Mouse (Mus musculus) CH12.LX (cell line): ENCODE data around the gene Ptges. TPM values are rescaled to one million over a fixed set of nuclear protein-coding genes. Genes with fewer than 3 reads are reported as not detected.

Experiments
- DNase-seq: peaks from one replicate; pipeline ENCODE4 v3.0.0-alpha.2; 2013; ENCODE audit errors: extremely low read depth
- H3K27ac ChIP-seq: 2 replicates; pipeline ENCODE4 v1.5.1; 2012; ENCODE audit warnings: low read depth, mild to moderate bottlenecking, control low read depth, moderate library complexity; ENCODE audit not compliant: insufficient read depth
- H3K27me3 ChIP-seq: replicated peaks from 2 replicates; pipeline ENCODE3; 2012; ENCODE audit warnings: inconsistent platforms
- H3K36me3 ChIP-seq, 2 experiments: replicated peaks in 1 of 2; 2 replicates each; pipeline versions ENCODE3 to v1.6.1; 2012; ENCODE audit warnings: inconsistent platforms in 1 of 2, low read length in 1 of 2, mild to moderate bottlenecking in 1 of 2, mixed read lengths in 1 of 2, moderate library complexity in 1 of 2; ENCODE audit not compliant: control insufficient read depth in 1 of 2, insufficient read depth in 1 of 2
- H3K4me1 ChIP-seq, 2 experiments: 2 replicates each; pipeline ENCODE4 v1.6.1; 2012; ENCODE audit warnings: inconsistent platforms in 1 of 2, moderate library complexity in 1 of 2; ENCODE audit not compliant: insufficient read depth in 2 of 2, control insufficient read depth in 1 of 2
- H3K4me2 ChIP-seq: 2 replicates; pipeline ENCODE4 v1.6.1; 2012; ENCODE audit warnings: low read depth, mild to moderate bottlenecking, control low read depth; ENCODE audit not compliant: poor library complexity, insufficient read depth, severe bottlenecking
- H3K4me3 ChIP-seq, 3 experiments: fragments of 150-350 bp in 1 of 3; sonication (generic) in 1 of 3; replicated peaks in 1 of 3; 2 replicates each; pipeline versions ENCODE3 to v1.5.1; 2011 to 2012; ENCODE audit warnings: low read depth in 2 of 3, low read length in 2 of 3, mild to moderate bottlenecking in 2 of 3, moderate library complexity in 2 of 3, control low read depth in 1 of 3, improper control_type of control experiment in 1 of 3, inconsistent platforms in 1 of 3, mixed read lengths in 1 of 3; ENCODE audit not compliant: poor library complexity in 1 of 3
- H3K79me2 ChIP-seq: replicated peaks from 2 replicates; pipeline ENCODE4 v1.6.1; 2012; ENCODE audit warnings: mild to moderate bottlenecking, moderate library complexity; ENCODE audit not compliant: control insufficient read depth, poor library complexity, insufficient read depth, severe bottlenecking; ENCODE audit errors: extremely low read depth
- H3K9ac ChIP-seq: 2 replicates; pipeline ENCODE4 v1.6.1; 2012; ENCODE audit warnings: low read depth, mild to moderate bottlenecking, control low read depth, moderate library complexity; ENCODE audit not compliant: insufficient read depth
- H3K9me3 ChIP-seq: replicated peaks from 2 replicates; pipeline ENCODE3; 2012; ENCODE audit warnings: low read length, inconsistent platforms, mixed read lengths
- BHLHE40 ChIP-seq: IDR thresholded peaks from 2 replicates; pipeline ENCODE4 v1.6.1; 2011; ENCODE audit warnings: mild to moderate bottlenecking, low read depth, low read length, improper control_type of control experiment
- CHD2 ChIP-seq: IDR thresholded peaks from 2 replicates; pipeline ENCODE4 v1.6.1; 2011; ENCODE audit warnings: low read length, improper control_type of control experiment
- ELF1 ChIP-seq: IDR thresholded peaks from 2 replicates; pipeline ENCODE4 v1.6.1; 2014; ENCODE audit warnings: low read depth, mild to moderate bottlenecking, inconsistent platforms, low read length, improper control_type of control experiment
- EP300 ChIP-seq: IDR thresholded peaks from 2 replicates; pipeline ENCODE4 v1.6.1; 2011; ENCODE audit warnings: low read length, improper control_type of control experiment
- ETS1 ChIP-seq: conservative IDR thresholded peaks from 2 replicates; pipeline ENCODE4 v1.6.1; 2012; ENCODE audit warnings: low read depth, mild to moderate bottlenecking, inconsistent platforms, low read length, improper control_type of control experiment, moderate library complexity
- GABPA ChIP-seq: IDR thresholded peaks from 2 replicates; pipeline ENCODE4 v1.6.1; 2012; ENCODE audit warnings: low read depth, low read length, improper control_type of control experiment, inconsistent platforms; ENCODE audit not compliant: insufficient replicate concordance
- HCFC1 ChIP-seq: IDR thresholded peaks from 2 replicates; pipeline ENCODE4 v1.6.1; 2012; ENCODE audit warnings: low read depth, mild to moderate bottlenecking, inconsistent platforms, low read length, improper control_type of control experiment
- JUND ChIP-seq: conservative IDR thresholded peaks from 2 replicates; pipeline ENCODE4 v1.6.1; 2011; ENCODE audit warnings: low read depth, low read length, improper control_type of control experiment
- KAT2A ChIP-seq: IDR thresholded peaks from 2 replicates; pipeline ENCODE4 v1.6.1; 2012; ENCODE audit warnings: low read length, improper control_type of control experiment, inconsistent platforms; ENCODE audit not compliant: insufficient replicate concordance
- MAFK ChIP-seq: IDR thresholded peaks from 2 replicates; pipeline ENCODE4 v1.6.1; 2011; ENCODE audit warnings: low read length, improper control_type of control experiment; ENCODE audit not compliant: insufficient replicate concordance
- MEF2A ChIP-seq: IDR thresholded peaks from 2 replicates; pipeline ENCODE4 v1.6.1; 2014; ENCODE audit warnings: low read depth, mild to moderate bottlenecking, inconsistent platforms, low read length, improper control_type of control experiment, borderline replicate concordance
- MXI1 ChIP-seq: IDR thresholded peaks from 2 replicates; pipeline ENCODE4 v1.6.1; 2011; ENCODE audit warnings: mild to moderate bottlenecking, low read depth, low read length, improper control_type of control experiment
- MYC ChIP-seq: IDR thresholded peaks from 2 replicates; pipeline ENCODE4 v1.6.1; 2011; ENCODE audit warnings: low read depth, mild to moderate bottlenecking, improper control_type of control experiment, low read length
- NELFE ChIP-seq: IDR thresholded peaks from 2 replicates; pipeline ENCODE4 v1.6.1; 2011; ENCODE audit warnings: low read depth, low read length, improper control_type of control experiment
- POLR2A ChIP-seq: IDR thresholded peaks from 2 replicates; pipeline ENCODE4 v1.6.1; 2011; ENCODE audit warnings: low read depth, mild to moderate bottlenecking, improper control_type of control experiment, low read length
- POLR2AphosphoS2 ChIP-seq: IDR thresholded peaks from 2 replicates; pipeline ENCODE4 v1.6.1; 2011; ENCODE audit warnings: low read depth, low read length, improper control_type of control experiment
- RAD21 ChIP-seq: IDR thresholded peaks from 2 replicates; pipeline ENCODE4 v1.6.1; 2011; ENCODE audit warnings: low read depth, mild to moderate bottlenecking, low read length, improper control_type of control experiment, moderate library complexity
- RCOR1 ChIP-seq: conservative IDR thresholded peaks from 2 replicates; pipeline ENCODE4 v1.6.1; 2012; ENCODE audit warnings: low read depth, mild to moderate bottlenecking, inconsistent platforms, low read length, improper control_type of control experiment
- SIN3A ChIP-seq: IDR thresholded peaks from 2 replicates; pipeline ENCODE4 v1.6.1; 2012; ENCODE audit warnings: low read length, improper control_type of control experiment, inconsistent platforms
- TBP ChIP-seq: conservative IDR thresholded peaks from 2 replicates; pipeline ENCODE4 v1.6.1; 2011; ENCODE audit warnings: low read depth, low read length, improper control_type of control experiment
- TCF12 ChIP-seq: IDR thresholded peaks from 2 replicates; pipeline ENCODE4 v1.6.1; 2014; ENCODE audit warnings: low read depth, mild to moderate bottlenecking, inconsistent platforms, low read length, improper control_type of control experiment
- UBTF ChIP-seq: IDR thresholded peaks from 2 replicates; pipeline ENCODE4 v1.6.1; 2012; ENCODE audit warnings: low read depth, mild to moderate bottlenecking, inconsistent platforms, low read length, improper control_type of control experiment, moderate library complexity
- ZC3H11A ChIP-seq: IDR thresholded peaks from 2 replicates; pipeline ENCODE4 v1.6.1; 2012; ENCODE audit warnings: low read depth, mild to moderate bottlenecking, inconsistent platforms, low read length, improper control_type of control experiment
- ZMIZ1 ChIP-seq: IDR thresholded peaks from 2 replicates; pipeline ENCODE4 v1.6.1; 2012; ENCODE audit warnings: low read depth, mild to moderate bottlenecking, inconsistent platforms, low read length, improper control_type of control experiment
- dilution Hi-C: fragments of 300-500 bp; cut with MboI; formaldehyde crosslinking; loops from 2 replicates; pipeline ENCODE4 v1.14.3; 2020; ENCODE audit warnings: low sequenced_read_pairs; ENCODE audit not compliant: extremely low pct_unique_long_range_greater_than_20kb, extremely low pct_ligation_motif_present
- in situ Hi-C: fragments of 300-500 bp; cut with MboI; formaldehyde crosslinking; loops from 3 replicates; pipeline ENCODE4 v1.14.3; 2019; ENCODE audit warnings: low sequenced_read_pairs, low pct_ligation_motif_present, low pct_unique_long_range_greater_than_20kb, mixed read lengths
- polyA plus RNA-seq: library from polyadenylated mRNA; unstranded; fragments of >175 nt; gene quantifications from 2 replicates; pipeline ENCODE4 v1.2.1, GENCODE M21; 2012; ENCODE audit warnings: low read depth; ENCODE audit not compliant: insufficient read length
- total RNA-seq, 2 experiments: library from RNA; depleted of rRNA; stranded (reverse); fragments of 300-350 nt in 1 of 2; fragments of >200 nt in 1 of 2; gene quantifications; 2 replicates each; pipeline ENCODE4 v1.2.3; 2012 to 2014

Ptges gene
- total and polyA plus RNA-seq, 3 experiments, result 0.04 to 0.09 TPM; not detected in 1

DNA sequence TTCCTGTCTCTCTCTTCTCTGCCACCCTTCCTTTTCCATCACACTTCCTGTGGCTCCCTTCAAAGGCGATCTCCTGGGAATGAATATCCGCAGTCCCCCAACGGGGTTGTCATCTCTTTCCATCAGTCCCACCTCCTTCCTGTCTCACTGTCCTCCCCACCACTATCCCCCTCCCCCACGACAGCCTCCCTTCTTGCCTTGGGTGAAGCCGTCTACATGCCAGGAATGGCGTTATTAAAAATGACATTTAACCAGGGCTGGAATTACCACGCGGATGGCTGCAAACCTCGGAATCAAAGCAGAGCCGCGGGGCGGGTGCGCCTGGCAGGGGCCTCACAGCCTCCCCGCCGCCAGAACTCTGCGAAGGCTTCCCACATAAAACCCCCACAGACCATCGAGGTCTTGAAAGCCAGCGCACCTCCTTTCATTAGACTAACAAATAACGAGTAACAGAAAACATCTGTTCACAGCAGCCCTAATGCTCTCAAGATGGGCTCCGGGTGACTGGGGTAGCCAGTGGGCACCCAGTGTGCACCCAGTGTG is 76.8 kb downstream of the Ptges start:
- Histone ChIP-seq H3K9ac (no peak overlapping the region), H3K9me3 (no peaks in the 10 kb centered on the region), H3K79me2 (no peaks in the 10 kb centered on the region), H3K4me1 (peaks cover 4 to 6% of the 10 kb centered on the region in 2 experiments; a peak in 2 of 4 replicates), H3K27ac (no peak overlapping the region), H3K36me3 (no peaks in the 10 kb centered on the region), H3K4me3 (no peak overlapping the region), H3K27me3 (peaks cover 91% of the 10 kb centered on the region), H3K4me2 (no peak overlapping the region)
- no peak for TF ChIP-seq MAFK
- TF ChIP-seq BHLHE40, result no peak
- TF ChIP-seq NELFE, result no peak
- no peak for TF ChIP-seq POLR2A
- TF ChIP-seq MEF2A, result no peak
- TF ChIP-seq KAT2A, result no peak
- no peak for TF ChIP-seq ETS1
- no peak for TF ChIP-seq SIN3A
- TF ChIP-seq TBP, result no peak
- TF ChIP-seq MYC, result no peak
- no peak for TF ChIP-seq ZMIZ1
- no peak for TF ChIP-seq RAD21
- no peak for TF ChIP-seq ELF1
- TF ChIP-seq ZC3H11A, result no peak
- no peak for TF ChIP-seq GABPA
- no peak for DNase-seq
- dilution Hi-C loops (no loop called here), in situ Hi-C loops (no loop called here)

DNA sequence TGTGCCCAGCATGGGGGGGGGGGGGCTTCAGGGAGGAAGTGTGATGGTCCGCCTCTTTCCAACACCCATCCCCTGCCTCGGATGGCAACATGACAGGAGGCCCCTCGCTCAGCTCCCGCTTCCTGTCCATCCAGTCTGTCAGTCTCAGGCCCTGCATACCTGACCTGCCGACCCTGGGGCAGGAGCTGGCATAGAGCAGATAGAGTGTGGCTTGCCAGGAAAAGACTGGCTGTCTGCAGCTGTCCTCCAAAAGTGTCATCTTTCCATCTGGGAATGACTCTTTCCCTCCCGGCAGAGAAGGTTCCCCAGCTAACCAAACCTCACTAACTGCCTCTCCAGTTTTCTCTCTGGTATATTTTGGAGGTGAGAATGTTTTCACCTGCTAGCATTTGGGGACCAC is 79.1 kb downstream of the Ptges start:
- no peaks in the 10 kb centered on the region for H3K9me3 ChIP-seq
- no peaks in the 10 kb centered on the region for H3K36me3 ChIP-seq
- dilution Hi-C loops (no loop called here), in situ Hi-C loops (no loop called here)
- H3K4me1 ChIP-seq, result peaks cover 4 to 6% of the 10 kb centered on the region in 2 experiments; a peak in 2 of 4 replicates
- no peak for TF ChIP-seq POLR2A
- TF ChIP-seq UBTF, result no peak
- TF ChIP-seq TCF12, result no peak
- TF ChIP-seq MXI1, result no peak
- no peak for TF ChIP-seq CHD2
- no peak for TF ChIP-seq RAD21
- no peak for TF ChIP-seq JUND
- no peak for TF ChIP-seq RCOR1
- no peak for TF ChIP-seq HCFC1
- no peak for TF ChIP-seq EP300
- TF ChIP-seq SIN3A, result no peak
- no peak for TF ChIP-seq GABPA
- no peak for TF ChIP-seq KAT2A
- no peak for TF ChIP-seq ZC3H11A
- TF ChIP-seq POLR2AphosphoS2, result no peak
- no peak for TF ChIP-seq ETS1
- no peak overlapping the region for H3K4me2 ChIP-seq
- no peak for DNase-seq
- no peak overlapping the region for H3K27ac ChIP-seq
- H3K4me3 ChIP-seq, result no peak overlapping the region
- peaks cover 90% of the 10 kb centered on the region for H3K27me3 ChIP-seq
- H3K79me2 ChIP-seq, result no peaks in the 10 kb centered on the region
- no peak overlapping the region for H3K9ac ChIP-seq
